Mouse (Mus musculus): ENCODE measurements around the gene Cpne2. TPM values are rescaled to one million over a fixed set of nuclear protein-coding genes. Genes with fewer than 3 reads are reported as not detected.
A peak's percentile ranks its signal among the peaks of the same experiment; 100 is the strongest.

Gene Cpne2
- total and polyA plus RNA-seq, 2 experiments: 5.2 to 20.8 TPM

- Histone ChIP-seq H3K36me3 (ENCODE audit: control insufficient read depth, insufficient read depth, low read length) (no peaks in the 10 kb centered on the region), H3K27ac (replicated peaks; ENCODE audit: insufficient read depth, low read depth, low read length) (no peak overlapping the region), H3K4me3 (ENCODE audit: insufficient read depth, low read depth, low read length) (no peak overlapping the region), H3K79me2 (ENCODE audit: control insufficient read depth, insufficient read depth, low read length) (no peaks in the 10 kb centered on the region), H3K27me3 (ENCODE audit: control insufficient read depth, insufficient read depth, low read length) (no peaks in the 10 kb centered on the region), H3K4me1 (ENCODE audit: control insufficient read depth, insufficient read depth, low read length) (peaks cover 21% of the 10 kb centered on the region), H3K9ac (ENCODE audit: low read depth, low read length) (no peak overlapping the region)
- WGBS: 56% methylated on average over 4 of the region's 4 CpGs
- no peak for TF ChIP-seq CTCF (IDR thresholded peaks at IDR 0.05; ENCODE audit: low read depth, low read length)
- TF ChIP-seq POLR2A (IDR thresholded peaks at IDR 0.05; ENCODE audit: extremely low read depth, insufficient read depth, low read length): no peak
- peak; percentile 55 for DNase-seq (ENCODE audit: extremely low read depth, low read depth, low spot score)
Observed at GRCm38 (mm10) chr8:94529875-94530274, 2.9 kb upstream of the Cpne2 start.

- H3K36me3 ChIP-seq (ENCODE audit: control insufficient read depth, insufficient read depth, low read length): no peaks in the 10 kb centered on the region
- no peak overlapping the region for H3K4me3 ChIP-seq (ENCODE audit: insufficient read depth, low read depth, low read length)
- TF ChIP-seq POLR2A (IDR thresholded peaks at IDR 0.05; ENCODE audit: extremely low read depth, insufficient read depth, low read length): no peak
- TF ChIP-seq CTCF (IDR thresholded peaks at IDR 0.05; ENCODE audit: low read depth, low read length): no peak
- 0 out of 2 replicates have a peak, but pooled peaks cover 5% of the 10 kb centered on the region for H3K79me2 ChIP-seq (ENCODE audit: control insufficient read depth, insufficient read depth, low read length)
- DNase-seq (ENCODE audit: extremely low read depth, low read depth, low spot score): no peak
- no peak overlapping the region for H3K27ac ChIP-seq (replicated peaks; ENCODE audit: insufficient read depth, low read depth, low read length)
- peaks cover 21% of the 10 kb centered on the region for H3K4me1 ChIP-seq (ENCODE audit: control insufficient read depth, insufficient read depth, low read length)
- 31% methylated on average over 4 of the region's 4 CpGs for WGBS
- no peak overlapping the region for H3K9ac ChIP-seq (ENCODE audit: low read depth, low read length)
- H3K27me3 ChIP-seq (ENCODE audit: control insufficient read depth, insufficient read depth, low read length): no peaks in the 10 kb centered on the region
Observed at GRCm38 (mm10) chr8:94530643-94531042, 2.1 kb upstream of the Cpne2 start.

GRCm38 (mm10) chr8:94532000-94532399 is 790 bp upstream of the Cpne2 start:
- Histone ChIP-seq H3K36me3 (ENCODE audit: control insufficient read depth, insufficient read depth, low read length) (no peaks in the 10 kb centered on the region), H3K4me3 (ENCODE audit: insufficient read depth, low read depth, low read length) (no peak overlapping the region), H3K27me3 (ENCODE audit: control insufficient read depth, insufficient read depth, low read length) (no peaks in the 10 kb centered on the region), H3K9ac (ENCODE audit: low read depth, low read length) (no peak overlapping the region), H3K79me2 (ENCODE audit: control insufficient read depth, insufficient read depth, low read length) (peaks cover 5% of the 10 kb centered on the region; the same call in 1 of the 2 replicates), H3K4me1 (ENCODE audit: control insufficient read depth, insufficient read depth, low read length) (peaks cover 21% of the 10 kb centered on the region), H3K27ac (replicated peaks; ENCODE audit: insufficient read depth, low read depth, low read length) (no peak overlapping the region)
- TF ChIP-seq CTCF (IDR thresholded peaks at IDR 0.05; ENCODE audit: low read depth, low read length): no peak
- 60% methylated on average over 8 of the region's 8 CpGs for WGBS
- DNase-seq (ENCODE audit: extremely low read depth, low read depth, low spot score): no peak

GRCm38 (mm10) chr8:94532525-94532872 is 291 bp upstream of the Cpne2 start:
- no peak overlapping the region for H3K27ac ChIP-seq (replicated peaks; ENCODE audit: insufficient read depth, low read depth, low read length)
- no peaks in the 10 kb centered on the region for H3K27me3 ChIP-seq (ENCODE audit: control insufficient read depth, insufficient read depth, low read length)
- WGBS: 4% methylated on average over 34 of the region's 34 CpGs
- peak overlapping the region; percentile 85; the same call in 1 of the 2 replicates for H3K4me3 ChIP-seq (ENCODE audit: insufficient read depth, low read depth, low read length)
- TF ChIP-seq CTCF (IDR thresholded peaks at IDR 0.05; ENCODE audit: low read depth, low read length) (no peak), POLR2A (IDR thresholded peaks at IDR 0.05; ENCODE audit: extremely low read depth, insufficient read depth, low read length) (no peak)
- H3K9ac ChIP-seq (ENCODE audit: low read depth, low read length): peak overlapping the region; percentile 93
- no peak for DNase-seq (ENCODE audit: extremely low read depth, low read depth, low spot score)
- H3K36me3 ChIP-seq (ENCODE audit: control insufficient read depth, insufficient read depth, low read length): no peaks in the 10 kb centered on the region
- H3K79me2 ChIP-seq (ENCODE audit: control insufficient read depth, insufficient read depth, low read length): peaks cover 5% of the 10 kb centered on the region; the same call in 1 of the 2 replicates
- H3K4me1 ChIP-seq (ENCODE audit: control insufficient read depth, insufficient read depth, low read length): peaks cover 21% of the 10 kb centered on the region

- H3K4me1 ChIP-seq (ENCODE audit: control insufficient read depth, insufficient read depth, low read length): peaks cover 13% of the 10 kb centered on the region
- H3K27me3 ChIP-seq (ENCODE audit: control insufficient read depth, insufficient read depth, low read length): no peaks in the 10 kb centered on the region
- no peaks in the 10 kb centered on the region for H3K36me3 ChIP-seq (ENCODE audit: control insufficient read depth, insufficient read depth, low read length)
- DNase-seq (ENCODE audit: extremely low read depth, low read depth, low spot score): no peak
- no peak for TF ChIP-seq POLR2A (IDR thresholded peaks at IDR 0.05; ENCODE audit: extremely low read depth, insufficient read depth, low read length)
- no peak for TF ChIP-seq CTCF (IDR thresholded peaks at IDR 0.05; ENCODE audit: low read depth, low read length)
- peaks cover 5% of the 10 kb centered on the region; the same call in 1 of the 2 replicates for H3K79me2 ChIP-seq (ENCODE audit: control insufficient read depth, insufficient read depth, low read length)
- H3K9ac ChIP-seq (ENCODE audit: low read depth, low read length): no peak overlapping the region
- no peak overlapping the region for H3K27ac ChIP-seq (replicated peaks; ENCODE audit: insufficient read depth, low read depth, low read length)
- 33% methylated on average over 4 of the region's 4 CpGs for WGBS
- no peak overlapping the region for H3K4me3 ChIP-seq (ENCODE audit: insufficient read depth, low read depth, low read length)
Observed at GRCm38 (mm10) chr8:94534612-94535011, 1.8 kb downstream of the Cpne2 start.

- TF ChIP-seq CTCF (IDR thresholded peaks at IDR 0.05; ENCODE audit: low read depth, low read length) (no peak), POLR2A (IDR thresholded peaks at IDR 0.05; ENCODE audit: extremely low read depth, insufficient read depth, low read length) (no peak)
- H3K4me1 ChIP-seq (ENCODE audit: control insufficient read depth, insufficient read depth, low read length): peaks cover 10% of the 10 kb centered on the region
- H3K79me2 ChIP-seq (ENCODE audit: control insufficient read depth, insufficient read depth, low read length): peaks cover 5% of the 10 kb centered on the region; the same call in 1 of the 2 replicates
- no peak overlapping the region for H3K27ac ChIP-seq (replicated peaks; ENCODE audit: insufficient read depth, low read depth, low read length)
- 90% methylated on average over 7 of the region's 7 CpGs for WGBS
- no peaks in the 10 kb centered on the region for H3K36me3 ChIP-seq (ENCODE audit: control insufficient read depth, insufficient read depth, low read length)
- no peaks in the 10 kb centered on the region for H3K27me3 ChIP-seq (ENCODE audit: control insufficient read depth, insufficient read depth, low read length)
- no peak overlapping the region for H3K9ac ChIP-seq (ENCODE audit: low read depth, low read length)
- H3K4me3 ChIP-seq (ENCODE audit: insufficient read depth, low read depth, low read length): no peak overlapping the region
- no peak for DNase-seq (ENCODE audit: extremely low read depth, low read depth, low spot score)
Observed at GRCm38 (mm10) chr8:94535631-94536030, 2.8 kb downstream of the Cpne2 start.
